Mouse (Mus musculus): Measurements from ENCODE around the gene Fbxo8.

DNA sequence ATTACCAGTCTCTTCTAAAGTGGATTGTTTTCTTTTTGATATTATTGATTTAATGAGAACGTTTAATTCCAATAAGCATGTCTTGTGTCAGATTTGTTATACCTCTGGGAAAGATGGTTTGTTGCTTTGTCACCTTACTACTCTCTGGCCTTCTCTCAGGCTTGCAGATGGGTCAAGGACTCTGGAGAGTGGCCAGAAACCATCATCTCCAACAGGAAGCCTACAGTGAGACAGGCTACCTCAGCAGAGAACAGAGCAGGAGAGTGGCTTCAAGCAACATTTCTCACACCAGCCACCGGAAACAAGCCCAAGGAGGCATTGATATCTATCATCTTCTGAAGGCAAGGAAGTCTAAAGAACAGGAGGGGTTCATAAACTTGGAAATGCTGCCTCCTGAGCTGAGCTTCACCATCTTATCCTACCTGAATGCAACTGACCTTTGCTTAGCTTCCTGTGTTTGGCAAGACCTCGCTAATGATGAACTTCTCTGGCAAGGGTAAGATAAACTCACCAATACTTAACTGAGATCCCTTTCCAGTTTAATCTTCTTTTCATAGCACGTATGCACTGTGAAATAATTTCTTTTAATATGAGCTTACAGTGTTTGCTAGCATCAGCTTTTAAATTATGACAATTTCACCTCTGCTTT, 13.6 kb downstream of the Fbxo8 start:
- TF ChIP-seq CTCF (IDR thresholded peaks at IDR 0.05; ENCODE audit: insufficient read depth, low read length) (no peak), POLR2A (IDR thresholded peaks at IDR 0.05; ENCODE audit: borderline replicate concordance, extremely low read depth, low read depth, low read length) (no peak)

Measured in lung, adult 2 months (tissue).